ENCODE assay signal across 12 mouse cellular contexts in the genomic region with DNA sequence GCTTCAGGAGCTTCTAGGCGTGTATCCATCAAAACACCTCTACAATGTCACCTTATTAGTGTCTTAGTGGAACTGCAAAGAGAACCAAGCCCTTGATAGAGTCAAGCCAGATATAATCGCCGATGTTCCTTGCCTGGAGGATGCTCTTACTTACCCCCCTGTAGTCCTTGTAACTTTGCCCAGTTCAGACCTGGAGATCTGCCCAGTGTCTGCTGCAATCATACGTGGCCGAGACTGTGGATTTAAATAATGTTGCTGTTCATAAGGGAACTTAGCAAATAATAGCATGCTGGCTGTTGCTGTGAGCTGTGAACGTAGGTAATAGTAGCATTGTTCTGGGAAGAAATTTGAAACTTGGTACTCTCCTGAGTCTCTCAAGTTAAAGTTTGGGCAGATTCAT.
DNase-seq lines count a peak whose midpoint lies in the region; ATAC-seq and TF ChIP-seq lines count a peak whose summit lies in the region.
"Had no signal": no experiment of that assay in that cellular context is flagged by ENCODE, and none has a peak within 500 bp of the region (broad histone marks: within the 10 kb centered on the region; RNA-seq: fewer than 3 reads in every experiment).

No protein-coding gene starts in this region.

- no peaks in the 10 kb centered on the region for H3K27me3 ChIP-seq in forebrain, embryonic 14.5 days (replicated peaks; ENCODE audit: control insufficient read depth, insufficient read depth, low read length)
- H3K27me3 ChIP-seq in forebrain, postnatal 0 days (ENCODE audit: insufficient read depth, low read length), result no peaks in the 10 kb centered on the region
- no peaks in the 10 kb centered on the region; the same call in 1 of the 2 replicates for H3K27me3 ChIP-seq in lung, embryonic 16.5 days (ENCODE audit: control insufficient read depth, insufficient read depth, low read depth, low read length)
- H3K27me3 ChIP-seq in limb, embryonic 13.5 days, result no peaks in the 10 kb centered on the region
- H3K27me3 ChIP-seq: forebrain, embryonic 15.5 days had no signal

- H3K4me2 ChIP-seq in forebrain, embryonic 14.5 days (ENCODE audit: low read length), result no peak overlapping the region
- H3K4me2 ChIP-seq in forebrain, postnatal 0 days (ENCODE audit: low read depth), result no peak overlapping the region
- H3K4me2 ChIP-seq in lung, embryonic 16.5 days (ENCODE audit: low read depth, low read length), result no peak overlapping the region
- no peak overlapping the region for H3K4me2 ChIP-seq in limb, embryonic 13.5 days (replicated peaks)
- H3K4me2 ChIP-seq: forebrain, embryonic 15.5 days had no signal

- H3K9ac ChIP-seq in forebrain, embryonic 14.5 days (ENCODE audit: low read length), result no peak overlapping the region
- H3K9ac ChIP-seq in forebrain, postnatal 0 days, result no peak overlapping the region
- H3K9ac ChIP-seq in lung, embryonic 16.5 days (ENCODE audit: low read length), result no peak overlapping the region
- H3K9ac ChIP-seq in limb, embryonic 13.5 days, result no peak overlapping the region
- H3K9ac ChIP-seq: forebrain, embryonic 15.5 days had no signal

- no peaks in the 10 kb centered on the region for H3K36me3 ChIP-seq in forebrain, embryonic 14.5 days (ENCODE audit: control insufficient read depth, insufficient read depth, low read length)
- H3K36me3 ChIP-seq in forebrain, postnatal 0 days (ENCODE audit: insufficient read depth), result no peaks in the 10 kb centered on the region
- no peaks in the 10 kb centered on the region for H3K36me3 ChIP-seq in lung, embryonic 16.5 days (ENCODE audit: control insufficient read depth, insufficient read depth, low read length)
- no peaks in the 10 kb centered on the region for H3K36me3 ChIP-seq in limb, embryonic 13.5 days
- H3K36me3 ChIP-seq: forebrain, embryonic 15.5 days had no signal

- WGBS in forebrain, embryonic 14.5 days, result 47% methylated on average over 6 of the region's 6 CpGs
- WGBS in forebrain, postnatal 0 days, result 31% methylated on average over 6 of the region's 6 CpGs
- 28% methylated on average over 6 of the region's 6 CpGs for WGBS in lung, embryonic 16.5 days
- 47% methylated on average over 6 of the region's 6 CpGs for WGBS in limb, embryonic 13.5 days

- peak; percentile 27 for DNase-seq in forebrain, embryonic 14.5 days (ENCODE audit: low spot score)
- no peak for DNase-seq in forebrain, postnatal 0 days
- DNase-seq in lung, postnatal 25 days (ENCODE audit: low spot score), result no peak
- DNase-seq in adrenal gland, postnatal 36 days, result peak; percentile 39 to 50
- no peak for DNase-seq in B cell, adult 2 months
- DNase-seq: liver had no signal

- no peak overlapping the region for H3K4me3 ChIP-seq in forebrain, embryonic 14.5 days (ENCODE audit: low read depth, low read length)
- no peak overlapping the region for H3K4me3 ChIP-seq in forebrain, postnatal 0 days (ENCODE audit: low read depth, low read length)
- H3K4me3 ChIP-seq in lung, embryonic 16.5 days (ENCODE audit: low read length), result no peak overlapping the region
- no peak overlapping the region for H3K4me3 ChIP-seq in limb, embryonic 13.5 days
- H3K4me3 ChIP-seq: forebrain, embryonic 15.5 days; layer of hippocampus, adult 2 months had no signal

- no peak overlapping the region for H3K27ac ChIP-seq in forebrain, embryonic 14.5 days (ENCODE audit: low read depth, low read length)
- H3K27ac ChIP-seq in forebrain, postnatal 0 days (ENCODE audit: low read depth, low read length), result no peak overlapping the region
- H3K27ac ChIP-seq in lung, embryonic 16.5 days (ENCODE audit: low read length), result no peak overlapping the region
- H3K27ac ChIP-seq in limb, embryonic 13.5 days, result peak overlapping the region; percentile 16
- H3K27ac ChIP-seq: forebrain, embryonic 15.5 days; layer of hippocampus, adult 2 months; stomach, postnatal 0 days had no signal

- H3K9me3 ChIP-seq in forebrain, embryonic 14.5 days (replicated peaks; ENCODE audit: control insufficient read depth, low read length), result no peaks in the 10 kb centered on the region; the same call in 1 of the 2 replicates
- H3K9me3 ChIP-seq in forebrain, postnatal 0 days (ENCODE audit: low read length), result no peaks in the 10 kb centered on the region
- no peaks in the 10 kb centered on the region for H3K9me3 ChIP-seq in lung, embryonic 16.5 days (ENCODE audit: control insufficient read depth, low read length)
- H3K9me3 ChIP-seq in limb, embryonic 13.5 days, result peaks cover 4% of the 10 kb centered on the region; the same call in 1 of the 2 replicates
- H3K9me3 ChIP-seq: forebrain, embryonic 15.5 days had no signal

- no peaks in the 10 kb centered on the region for H3K4me1 ChIP-seq in forebrain, embryonic 14.5 days (ENCODE audit: control insufficient read depth, insufficient read depth, low read length)
- H3K4me1 ChIP-seq in forebrain, postnatal 0 days (ENCODE audit: insufficient read depth), result no peaks in the 10 kb centered on the region
- no peaks in the 10 kb centered on the region; the same call in 1 of the 2 replicates for H3K4me1 ChIP-seq in lung, embryonic 16.5 days (replicated peaks; ENCODE audit: control insufficient read depth, insufficient read depth, low read length)
- H3K4me1 ChIP-seq in limb, embryonic 13.5 days, result peaks cover 16% of the 10 kb centered on the region
- H3K4me1 ChIP-seq: forebrain, embryonic 15.5 days had no signal

- no peak for TF ChIP-seq CTCF in forebrain, postnatal 0 days (IDR thresholded peaks at IDR 0.05; ENCODE audit: low read depth)

- no peak for ATAC-seq in forebrain, embryonic 14.5 days
- ATAC-seq in forebrain, postnatal 0 days, result no peak
- peak; percentile 54; the same call in 1 of the 2 replicates for ATAC-seq in lung, embryonic 16.5 days (ENCODE audit: low read depth)
- no peak for ATAC-seq in limb, embryonic 13.5 days (ENCODE audit: low FRiP score, low read depth)
- ATAC-seq: intestine, postnatal 0 days had no signal

Comparison
In these comparisons a context has a peak if more than half of its experiments do, and no peak if none do; other contexts are left out.
1. DNase-seq: peak in forebrain, embryonic 14.5 days (single experiment) and adrenal gland, postnatal 36 days (2 of 2); none in forebrain, postnatal 0 days (single experiment), lung, postnatal 25 days (single experiment) and B cell, adult 2 months (0 of 2).